Comparison of ENCODE assay signal across 9 mouse cellular contexts in genomic region chr10:70648831-70649230, GRCm38 (mm10). TPM values are rescaled to one million over a fixed set of nuclear protein-coding genes. Genes with fewer than 3 reads are reported as not detected.
DNase-seq lines count a peak whose midpoint lies in the region; ATAC-seq lines count a peak whose summit lies in the region.
"Had no signal": no experiment of that assay in that cellular context is flagged by ENCODE, and none has a peak within 500 bp of the region (broad histone marks: within the 10 kb centered on the region; RNA-seq: fewer than 3 reads in every experiment).

No protein-coding gene starts in this region.

- 0 out of 2 replicates have a peak overlapping the region, but pooled peaks have one; percentile 6 for H3K4me2 ChIP-seq in intestine, embryonic 15.5 days (replicated peaks)
- H3K4me2 ChIP-seq in intestine, embryonic 16.5 days (ENCODE audit: low read depth, low read length): no peak overlapping the region
- H3K4me2 ChIP-seq: neural tube, embryonic 12.5 days had no signal

- H3K9me3 ChIP-seq in intestine, embryonic 15.5 days: no peaks in the 10 kb centered on the region
- no peaks in the 10 kb centered on the region for H3K9me3 ChIP-seq in intestine, embryonic 16.5 days (ENCODE audit: control insufficient read depth, low read length)
- H3K9me3 ChIP-seq: neural tube, embryonic 12.5 days had no signal

- no peak overlapping the region for H3K27ac ChIP-seq in intestine, embryonic 15.5 days
- no peak overlapping the region for H3K27ac ChIP-seq in intestine, embryonic 16.5 days (ENCODE audit: low read length)
- H3K27ac ChIP-seq: neural tube, embryonic 12.5 days had no signal

- H3K4me1 ChIP-seq in intestine, embryonic 15.5 days (replicated peaks): no peaks in the 10 kb centered on the region
- H3K4me1 ChIP-seq in intestine, embryonic 16.5 days (ENCODE audit: control insufficient read depth, insufficient read depth, low read length): no peaks in the 10 kb centered on the region

- H3K27me3 ChIP-seq in intestine, embryonic 15.5 days (replicated peaks): no peaks in the 10 kb centered on the region
- H3K27me3 ChIP-seq in intestine, embryonic 16.5 days (replicated peaks; ENCODE audit: control insufficient read depth, insufficient read depth, low read length): no peaks in the 10 kb centered on the region
- H3K27me3 ChIP-seq: neural tube, embryonic 12.5 days had no signal

- DNase-seq in adrenal gland, postnatal 14 days: peak; percentile 4
- no peak for DNase-seq in adrenal gland, adult (ENCODE audit: inconsistent age in 2 of 2, low spot score in 1 of 2)
- peak; percentile 59 for DNase-seq in right cerebral cortex, adult 18-20 months
- no peak for DNase-seq in right cerebral cortex, postnatal 4 days
- peak; percentile 38 for DNase-seq in skeletal muscle tissue, adult 2 months (ENCODE audit: low read depth, low spot score)
- no peak for DNase-seq in testis, postnatal 14 days (ENCODE audit: low spot score)

- WGBS in intestine, embryonic 15.5 days: 59% methylated on average over 5 of the region's 5 CpGs
- WGBS in intestine, embryonic 16.5 days: 63% methylated on average over 5 of the region's 5 CpGs

- H3K4me3 ChIP-seq in intestine, embryonic 15.5 days (replicated peaks): no peak overlapping the region
- H3K4me3 ChIP-seq in intestine, embryonic 16.5 days (ENCODE audit: low read length): no peak overlapping the region
- H3K4me3 ChIP-seq: neural tube, embryonic 12.5 days had no signal

- no peak for ATAC-seq in intestine, embryonic 15.5 days
- ATAC-seq in intestine, embryonic 16.5 days: no peak

- H3K36me3 ChIP-seq in intestine, embryonic 15.5 days: no peaks in the 10 kb centered on the region
- H3K36me3 ChIP-seq in intestine, embryonic 16.5 days (ENCODE audit: control insufficient read depth, insufficient read depth, low read length): no peaks in the 10 kb centered on the region
- H3K36me3 ChIP-seq: neural tube, embryonic 12.5 days had no signal

- H3K9ac ChIP-seq in intestine, embryonic 15.5 days: no peak overlapping the region
- H3K9ac ChIP-seq in intestine, embryonic 16.5 days (ENCODE audit: low read depth, low read length): no peak overlapping the region
- H3K9ac ChIP-seq: neural tube, embryonic 12.5 days had no signal

RNA-seq across cellular contexts. Expression of gene Phyhipl, which starts 6.9 kb away (rescaled TPM):
- total RNA-seq in adrenal gland, postnatal 14 days (2021): 3.4 and 3.7 TPM in 2 replicates
- 3.6 and 4.9 TPM in 2 replicates for polyA plus RNA-seq in intestine, embryonic 15.5 days (2015; fragmentation: Nextera tagmentation; extraction: Ambion mirVana)
- polyA plus RNA-seq in intestine, embryonic 16.5 days (2015; fragmentation: Nextera tagmentation; extraction: Ambion mirVana): 2.5 and 2.7 TPM in 2 replicates

Comparison
In these comparisons a context has a peak if more than half of its experiments do, and no peak if none do; other contexts are left out.
1. DNase-seq: peak in adrenal gland, postnatal 14 days (single experiment), right cerebral cortex, adult 18-20 months (single experiment) and skeletal muscle tissue, adult 2 months (single experiment); none in adrenal gland, adult (0 of 2), right cerebral cortex, postnatal 4 days (single experiment) and testis, postnatal 14 days (single experiment).